Mouse (Mus musculus) small intestine, adult 2 months (tissue): ENCODE results near the gene Gm20683.

ENCODE experiments used
- CTCF ChIP-seq: fragments of 200-500 bp; IDR thresholded peaks from 2 replicates; pipeline ENCODE4 v1.5.1; 2012; ENCODE audit warnings: low read depth, mild to moderate bottlenecking, control low read depth, inconsistent platforms, low read length, moderate library complexity, mixed read lengths; ENCODE audit not compliant: insufficient replicate concordance, insufficient read length; ENCODE audit errors: extremely low read depth
- POLR2A ChIP-seq: fragments of 200-500 bp; IDR thresholded peaks from 2 replicates; pipeline ENCODE4 v1.6.1; 2012; ENCODE audit warnings: low read depth, mild to moderate bottlenecking, control low read depth, inconsistent platforms, low read length, moderate library complexity

- TF ChIP-seq CTCF (no peak), POLR2A (no peak)
Observed at GRCm38 (mm10) chr17:25796951-25797369, 44.6 kb downstream of the Gm20683 start, which contains the start of gene Metrn.
